Mouse (Mus musculus) MEL (cell line): Measurements from ENCODE around the gene Ppfia2.

ENCODE experiments used
- CTCF ChIP-seq, 3 experiments: IDR thresholded peaks in 2 of 3; conservative IDR thresholded peaks in 1 of 3; 2 replicates each; pipeline ENCODE4 v1.5.1; 2011 to 2012; ENCODE audit warnings: low read length in 3 of 3, low read depth in 2 of 3, mild to moderate bottlenecking in 2 of 3, improper control_type of control experiment in 1 of 3, inconsistent platforms in 1 of 3, mixed read lengths in 1 of 3, moderate library complexity in 1 of 3; ENCODE audit not compliant: control insufficient read depth in 1 of 3, insufficient read depth in 1 of 3, poor library complexity in 1 of 3, severe bottlenecking in 1 of 3
- ELF1 ChIP-seq: IDR thresholded peaks from 2 replicates; pipeline ENCODE4 v1.6.1; 2014; ENCODE audit warnings: low read depth, mild to moderate bottlenecking, inconsistent platforms, low read length, improper control_type of control experiment, moderate library complexity
- EP300 ChIP-seq, 2 experiments: IDR thresholded peaks; 2 replicates each; pipeline ENCODE4 v1.6.1; 2011; ENCODE audit warnings: improper control_type of control experiment in 2 of 2, low read length in 2 of 2, low read depth in 1 of 2, mild to moderate bottlenecking in 1 of 2
- MEF2A ChIP-seq: IDR thresholded peaks from 2 replicates; pipeline ENCODE4 v1.6.1; 2014; ENCODE audit warnings: low read depth, mild to moderate bottlenecking, inconsistent platforms, low read length, improper control_type of control experiment; ENCODE audit not compliant: poor library complexity, insufficient replicate concordance, severe bottlenecking; ENCODE audit errors: extremely low read depth
- POLR2A ChIP-seq, 2 experiments: IDR thresholded peaks; 2 replicates each; pipeline ENCODE4 v1.6.1; 2011 to 2012; ENCODE audit warnings: low read length in 2 of 2, mild to moderate bottlenecking in 2 of 2, control low read depth in 1 of 2, improper control_type of control experiment in 1 of 2, low read depth in 1 of 2, moderate library complexity in 1 of 2; ENCODE audit not compliant: control insufficient read depth in 1 of 2, insufficient read depth in 1 of 2, poor library complexity in 1 of 2
- TAL1 ChIP-seq: IDR thresholded peaks from 2 replicates; pipeline ENCODE4 v1.6.1; 2012; ENCODE audit warnings: mild to moderate bottlenecking, inconsistent platforms, low read length, moderate library complexity, mixed read lengths
- TBP ChIP-seq: IDR thresholded peaks from 2 replicates; pipeline ENCODE4 v1.8.0; 2011; ENCODE audit warnings: low read depth, low read length, improper control_type of control experiment
- TCF12 ChIP-seq: IDR thresholded peaks from 2 replicates; pipeline ENCODE4 v1.6.1; 2014; ENCODE audit warnings: low read depth, mild to moderate bottlenecking, inconsistent platforms, low read length, improper control_type of control experiment, moderate library complexity
- ZC3H11A ChIP-seq: IDR thresholded peaks from 2 replicates; pipeline ENCODE4 v1.6.1; 2012; ENCODE audit warnings: low read depth, mild to moderate bottlenecking, inconsistent platforms, low read length, improper control_type of control experiment
- ZMIZ1 ChIP-seq: IDR thresholded peaks from 2 replicates; pipeline ENCODE4 v1.6.1; 2012; ENCODE audit warnings: low read depth, mild to moderate bottlenecking, inconsistent platforms, low read length, improper control_type of control experiment, moderate library complexity

- TF ChIP-seq TAL1 = no peak
- no peak for TF ChIP-seq ELF1
- no peak for TF ChIP-seq EP300 (IDR thresholded peaks at IDR 0.05; ENCODE audit: low read depth in 1 of 2, low read length in 2 of 2)
- no peak for TF ChIP-seq MEF2A
- TF ChIP-seq TCF12 = no peak
- no peak for TF ChIP-seq POLR2A (IDR thresholded peaks at IDR 0.05; ENCODE audit: control insufficient read depth in 1 of 2, insufficient read depth in 1 of 2, low read depth in 1 of 2, low read length in 2 of 2, poor library complexity in 1 of 2)
- no peak for TF ChIP-seq TBP
- TF ChIP-seq CTCF (IDR thresholded peaks at IDR 0.05 in 2 of 3, conservative IDR thresholded peaks at IDR 0.05 in 1 of 3; ENCODE audit: control insufficient read depth in 1 of 3, insufficient read depth in 1 of 3, low read depth in 2 of 3, low read length in 3 of 3, poor library complexity in 1 of 3, severe bottlenecking in 1 of 3) = no peak
- no peak for TF ChIP-seq ZMIZ1
- TF ChIP-seq ZC3H11A = no peak
Observed at GRCm38 (mm10) chr10:106761061-106761460, 290.9 kb downstream of the Ppfia2 start.
